Mouse (Mus musculus) left cerebral cortex, postnatal 10 days (tissue): ENCODE data around the gene Apoc2. TPM values are rescaled to one million over a fixed set of nuclear protein-coding genes. Genes with fewer than 3 reads are reported as not detected.
"Not testable (repeated sequence)": the region's sequence is repeated elsewhere in the genome, so short reads cannot be mapped to it uniquely, and the experiment has no call there.

Source experiments
- DNase-seq, 2 experiments: peaks; one replicate each; pipeline ENCODE4 v3.0.0; 2021 to 2022; ENCODE audit warnings: low spot score in 2 of 2, mixed read lengths in 1 of 2; ENCODE audit errors: extremely low spot score in 1 of 2
- intact Hi-C: fragments of 180-260 bp; cut with DNase I; formaldehyde crosslinking; loops from one replicate; pipeline ENCODE4 v1.15.1; 2025
- total RNA-seq, 2 experiments: library from RNA; stranded (reverse); gene quantifications; 2 replicates each; pipeline ENCODE4 v1.2.3; 2021

Gene Apoc2
- total RNA-seq, 2 experiments from 2014 or later: not detected

DNA sequence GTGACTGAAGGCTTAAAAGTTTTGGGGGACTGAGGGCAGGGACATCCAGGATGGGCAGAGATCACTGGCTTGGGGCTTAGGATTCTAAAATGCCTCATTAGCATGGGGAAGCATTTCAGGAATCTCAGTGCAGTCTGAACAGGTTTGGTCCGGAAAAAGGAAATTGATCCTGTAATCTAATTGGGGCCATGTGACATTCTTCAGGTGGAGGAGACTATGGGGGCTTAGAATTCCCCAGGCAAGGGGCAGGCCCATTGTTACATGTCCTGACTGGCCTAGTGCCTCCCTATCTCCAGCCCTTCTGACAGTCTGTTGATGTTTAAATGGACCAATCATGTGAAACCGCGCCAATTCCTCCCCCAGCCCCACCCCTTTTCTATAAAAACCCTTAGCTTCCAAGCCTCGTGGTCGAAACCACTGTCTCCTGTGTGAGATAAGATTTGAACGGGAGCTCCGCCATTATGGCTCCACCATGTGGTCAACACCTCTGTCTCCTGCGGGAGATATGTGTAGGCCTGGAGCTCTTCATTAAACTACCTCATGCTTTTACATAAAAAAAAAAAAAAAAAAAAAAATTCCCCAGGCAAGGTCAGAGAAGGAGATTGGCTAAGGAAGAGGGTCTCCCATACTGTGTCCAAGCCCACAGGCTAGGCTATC, 9.3 kb upstream of the Apoc2 start:
- intact Hi-C loops: not testable (repeated sequence)

DNA sequence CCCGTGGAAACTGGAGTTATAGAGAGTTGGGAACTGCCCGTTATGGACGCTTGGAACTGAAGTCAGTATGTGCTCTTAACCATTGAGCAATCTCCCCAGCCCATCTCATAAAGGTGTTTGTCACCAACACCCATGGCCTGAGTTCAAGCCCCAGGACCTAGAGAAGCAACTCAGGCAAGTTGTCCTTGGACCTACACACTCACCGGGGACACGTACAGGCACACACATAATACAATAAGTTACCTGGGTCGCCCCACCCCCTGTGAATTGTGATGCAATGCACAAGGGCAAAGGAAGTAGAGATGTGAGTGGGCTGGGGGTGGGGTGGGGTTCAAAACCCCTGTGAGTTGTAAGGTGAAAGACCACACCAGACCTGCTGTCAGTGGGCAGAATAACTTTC, 8.8 kb upstream of the Apoc2 start:
- intact Hi-C loops: no loop called here
- DNase-seq: no peak

More for the DNA sequence above, 9.3 kb upstream of the Apoc2 start:
- DNase-seq: not testable (repeated sequence)

DNA sequence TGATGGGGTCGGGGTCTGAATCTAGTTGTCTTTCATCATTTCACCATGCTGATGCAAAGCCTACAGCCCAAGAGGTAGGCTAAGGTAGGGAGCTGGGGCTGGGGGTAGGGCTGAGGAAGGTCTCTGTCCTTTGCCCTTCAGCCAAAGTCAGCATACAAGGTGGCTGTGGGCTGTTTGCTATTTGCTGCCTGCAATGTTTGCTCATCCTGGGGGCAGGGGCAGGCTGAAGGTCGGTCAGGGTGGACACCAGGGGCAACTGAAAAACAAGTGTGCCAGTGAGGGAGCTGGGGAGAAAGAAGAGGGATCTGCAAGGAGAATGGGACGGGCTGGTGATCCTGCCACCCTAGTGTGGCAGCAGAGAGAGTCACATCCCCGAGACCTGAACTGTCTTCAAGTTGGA, 7.6 kb upstream of the Apoc2 start:
- intact Hi-C loops: no loop called here
- no peak for DNase-seq

DNA sequence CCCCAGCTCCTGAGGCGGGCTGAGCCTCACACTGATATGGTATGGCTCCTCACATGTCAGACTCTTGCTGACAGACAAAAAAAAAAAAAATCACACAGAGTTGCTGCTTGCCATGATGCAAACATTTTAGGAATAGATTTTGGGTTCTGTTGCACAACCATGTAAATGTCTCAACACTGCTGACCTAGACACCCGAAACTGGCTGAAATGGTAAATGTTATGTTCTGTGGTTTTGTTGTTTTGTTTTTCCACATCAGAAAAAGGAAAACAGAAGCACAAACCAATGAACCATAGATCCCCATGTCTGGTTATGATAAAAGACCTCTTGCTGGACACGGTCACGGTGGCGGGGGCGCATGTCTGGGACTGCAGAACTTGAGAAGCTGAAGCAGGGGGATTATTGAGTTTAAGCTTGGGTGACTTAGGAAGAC, 6.0 kb upstream of the Apoc2 start:
- DNase-seq: no peak
- intact Hi-C loops: no loop called here

DNA sequence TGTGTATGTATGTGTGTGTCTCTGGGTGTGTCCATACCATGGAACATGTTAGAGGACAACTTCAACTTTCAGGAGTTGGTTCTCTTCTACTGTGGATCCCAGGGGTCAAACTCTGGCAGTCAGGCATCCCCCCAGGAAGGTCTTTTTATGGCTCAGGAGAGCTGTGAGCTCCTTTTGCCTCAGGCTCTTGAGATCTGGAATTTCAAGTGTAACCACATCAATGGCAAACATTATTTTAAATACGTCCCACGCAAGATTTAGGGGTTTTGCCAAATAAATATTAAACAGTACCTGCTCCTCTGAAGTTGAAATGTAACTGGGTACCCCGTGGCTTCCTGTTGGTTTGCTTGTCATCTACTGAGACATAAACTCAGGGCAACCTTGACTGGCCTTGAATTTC, 5.2 kb upstream of the Apoc2 start:
- intact Hi-C loops: no loop called here

DNA sequence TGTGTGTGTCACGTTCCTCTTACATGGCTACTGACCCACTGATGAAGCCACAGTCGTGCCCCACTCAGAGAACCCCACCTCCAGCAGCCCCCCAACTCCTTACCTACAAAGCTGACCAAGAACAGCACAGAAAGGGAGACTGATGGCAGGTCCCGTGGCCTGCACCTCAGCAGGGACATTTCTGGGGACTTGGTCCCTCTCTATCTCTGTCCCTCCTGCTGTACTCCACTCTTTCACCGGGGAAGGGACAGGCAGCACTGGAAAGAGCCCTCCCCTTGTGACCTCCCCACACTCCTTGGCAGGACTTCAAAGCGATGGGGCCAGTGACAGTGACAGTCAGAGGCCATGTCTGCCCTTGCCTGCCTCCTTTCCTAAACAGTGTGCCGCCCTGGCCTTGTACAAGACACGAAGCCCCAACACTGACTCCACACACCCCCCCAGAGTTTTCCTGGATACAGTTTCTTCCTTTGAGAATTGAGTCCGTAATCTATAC, 3.5 kb upstream of the Apoc2 start, which contains the start of the genes Gm44805 and Apoc4:
Gene Gm44805 (minus strand): TSS at position 222 of the 493 bp plus-strand sequence.
Gene Apoc4 (minus strand): TSS at position 278 of the 493 bp plus-strand sequence.
- no peak for DNase-seq
- intact Hi-C loops: no loop called here

More for the DNA sequence above, 5.2 kb upstream of the Apoc2 start:
- no peak for DNase-seq

DNA sequence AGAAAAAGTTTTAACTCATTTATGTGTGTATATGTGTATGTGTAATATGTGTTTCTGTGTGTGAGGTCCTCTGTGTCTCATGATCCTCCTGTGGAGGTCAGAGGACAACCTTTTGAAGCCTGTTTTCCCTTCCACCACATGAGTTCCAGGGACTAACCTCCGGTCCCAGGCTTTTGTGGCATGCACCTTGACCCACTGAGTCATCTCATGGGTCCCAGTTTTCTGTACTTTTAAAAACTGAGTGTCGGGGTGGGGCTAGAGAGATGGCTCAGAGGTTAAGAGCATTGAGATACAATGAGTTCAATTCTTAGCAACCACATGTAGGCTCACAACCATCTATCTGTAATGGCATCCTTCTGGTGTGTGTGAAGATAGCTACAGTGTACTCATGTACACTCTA, 3.0 kb upstream of the Apoc2 start:
- no peak for DNase-seq
- intact Hi-C loops: no loop called here

DNA sequence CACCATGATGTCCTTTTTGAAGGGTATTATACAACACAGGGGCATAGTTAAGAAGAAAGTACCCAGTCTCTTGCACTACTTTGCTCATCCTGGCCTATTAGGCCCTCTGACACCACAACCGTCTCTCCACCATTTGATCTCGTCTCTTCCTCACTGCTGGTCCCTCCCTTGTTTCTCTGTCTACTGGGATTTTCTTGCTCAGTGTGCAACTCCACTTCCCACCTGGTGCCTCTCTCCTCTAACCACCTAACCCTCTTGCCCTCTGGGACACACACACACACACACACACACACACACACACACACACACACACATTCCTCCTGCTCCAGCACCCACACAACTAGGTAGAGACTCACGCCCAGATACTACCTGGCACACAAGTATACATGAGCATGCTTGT, 1.2 kb upstream of the Apoc2 start:
- intact Hi-C loops: no loop called here
- no peak for DNase-seq

DNA sequence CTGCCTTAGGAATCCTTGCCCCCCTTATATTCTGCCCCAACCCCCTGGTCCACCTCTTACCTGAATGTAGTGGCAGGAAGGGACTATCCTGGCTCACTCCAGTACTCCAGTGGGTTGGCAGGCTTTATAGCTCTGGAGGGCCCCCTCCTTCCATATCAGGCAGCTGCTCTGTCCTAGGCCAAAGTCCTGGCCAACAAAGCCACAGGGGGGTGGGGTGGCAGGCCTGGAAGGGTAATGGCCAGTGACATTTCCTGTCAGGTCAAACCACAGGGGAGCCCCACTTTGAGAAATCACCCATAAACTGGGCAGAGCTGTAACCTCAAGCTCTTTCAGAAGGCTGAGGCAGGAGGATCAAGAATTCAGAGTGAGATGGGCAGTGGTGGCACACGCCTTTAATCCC, 1.1 kb downstream of the Apoc2 start:
- no peak for DNase-seq
- intact Hi-C loops: no loop called here

DNA sequence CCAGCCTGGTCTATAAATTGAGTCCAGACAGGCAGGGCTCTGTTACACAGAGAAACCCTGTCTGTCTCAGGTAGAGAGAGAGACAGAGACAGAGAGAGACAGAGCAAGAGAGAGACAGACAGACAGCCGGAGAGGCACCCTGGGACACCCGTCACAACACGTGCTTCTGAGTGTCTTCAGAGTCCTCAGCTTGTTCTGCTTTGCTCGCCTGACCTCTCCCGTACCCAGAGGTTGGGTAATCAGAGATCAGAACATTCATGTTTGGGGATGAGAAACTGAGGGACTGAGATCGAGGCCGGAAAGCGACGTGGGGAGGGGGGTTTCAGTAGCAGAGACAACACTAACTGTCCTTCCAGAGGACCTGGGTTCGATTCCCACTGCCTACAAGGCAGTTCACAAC, 1.9 kb downstream of the Apoc2 start:
- intact Hi-C loops: no loop called here
- no peak for DNase-seq

DNA sequence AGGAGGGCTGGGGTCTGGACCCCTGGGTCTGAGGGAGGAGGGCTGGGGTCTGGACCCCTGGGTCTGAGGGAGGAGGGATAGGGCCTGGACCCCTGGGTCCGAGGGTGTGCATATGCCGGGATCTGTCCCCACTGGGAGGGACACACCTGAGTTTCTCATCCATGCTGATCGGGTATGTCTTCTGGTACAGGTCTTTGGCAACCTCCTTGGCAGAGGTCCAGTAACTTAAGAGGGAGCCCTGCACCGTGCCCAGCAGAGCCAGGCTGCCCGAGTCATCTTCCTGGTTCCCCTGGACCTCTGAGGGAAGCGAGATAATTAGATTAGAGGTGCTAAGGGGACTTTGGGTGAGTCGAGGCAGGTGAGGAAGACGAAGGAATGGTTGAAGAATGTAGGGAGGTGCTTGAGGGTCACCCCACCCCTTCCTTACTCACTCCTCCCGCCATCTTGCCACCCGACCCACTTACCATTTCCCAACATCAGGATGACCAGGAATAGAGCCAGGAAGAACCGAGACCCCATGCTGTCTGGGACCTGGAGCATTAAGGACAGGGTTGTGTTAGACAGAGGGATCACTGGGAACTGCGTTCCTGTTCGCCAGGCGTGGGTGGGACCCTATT, 4.5 kb downstream of the Apoc2 start:
- DNase-seq: no peak
- intact Hi-C loops: no loop called here

DNA sequence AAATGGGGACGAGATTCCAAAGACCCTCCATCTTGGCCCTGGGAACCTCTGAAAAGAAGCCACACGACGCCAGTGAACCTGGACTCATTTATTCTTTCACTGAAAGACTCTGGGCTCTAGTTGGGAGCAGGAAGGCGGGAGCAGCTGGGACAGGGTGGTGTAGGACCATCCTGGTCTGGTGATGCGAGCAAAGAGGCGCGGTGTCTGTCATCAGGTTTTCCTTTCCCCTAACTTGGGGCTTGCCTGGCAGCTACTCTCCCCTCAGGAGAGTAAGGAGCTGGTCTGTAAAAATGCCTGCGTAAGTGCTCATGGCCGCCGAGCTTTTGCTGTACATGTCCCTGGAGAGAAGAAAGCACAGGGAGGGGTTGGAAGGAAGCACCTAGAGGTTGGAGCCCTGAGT, 6.2 kb downstream of the Apoc2 start:
- no peak for DNase-seq
- intact Hi-C loops: no loop called here

DNA sequence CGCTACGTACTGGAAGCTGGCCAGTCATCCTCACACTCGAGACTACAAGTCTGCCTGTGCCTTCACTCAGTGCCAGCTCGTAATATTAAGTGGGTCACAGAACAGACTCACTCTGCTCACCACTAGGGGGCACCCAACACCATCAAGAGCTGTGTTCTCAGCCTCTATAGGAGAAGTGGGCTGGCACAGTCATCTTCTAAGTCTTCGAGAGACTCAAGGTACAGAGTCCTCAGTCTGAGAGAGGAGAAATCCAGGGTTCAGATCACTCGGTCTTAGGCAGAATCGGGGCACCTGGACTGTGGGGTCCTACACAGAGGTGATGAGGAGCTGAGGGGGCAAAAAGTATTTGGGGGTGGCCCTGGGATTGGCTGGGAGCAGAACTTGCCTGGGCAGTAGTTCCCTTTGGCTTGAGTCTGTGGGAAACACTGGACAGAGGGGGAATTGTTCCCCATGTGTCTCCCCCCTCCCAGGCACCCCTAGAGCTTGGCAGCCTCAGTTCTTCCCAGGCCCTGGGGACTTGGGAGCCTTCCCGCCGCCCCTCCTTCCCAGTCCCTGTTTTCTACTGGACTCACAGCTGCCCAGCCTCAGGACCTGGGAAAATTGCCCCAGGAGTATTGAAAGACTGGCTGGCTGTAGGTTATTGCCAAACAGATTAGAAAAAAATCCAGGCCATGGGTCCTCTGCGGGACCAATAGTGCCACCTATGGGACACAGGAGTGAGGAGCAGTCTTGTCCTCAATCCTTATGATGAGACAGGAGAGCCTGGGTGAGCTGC, 8.6 kb downstream of the Apoc2 start:
- intact Hi-C loops: loop anchor here (2.0 kb wide), 1 partner anchor 32 kb away; no protein-coding TSS in a partner anchor
- DNase-seq: peak; percentile 94

DNA sequence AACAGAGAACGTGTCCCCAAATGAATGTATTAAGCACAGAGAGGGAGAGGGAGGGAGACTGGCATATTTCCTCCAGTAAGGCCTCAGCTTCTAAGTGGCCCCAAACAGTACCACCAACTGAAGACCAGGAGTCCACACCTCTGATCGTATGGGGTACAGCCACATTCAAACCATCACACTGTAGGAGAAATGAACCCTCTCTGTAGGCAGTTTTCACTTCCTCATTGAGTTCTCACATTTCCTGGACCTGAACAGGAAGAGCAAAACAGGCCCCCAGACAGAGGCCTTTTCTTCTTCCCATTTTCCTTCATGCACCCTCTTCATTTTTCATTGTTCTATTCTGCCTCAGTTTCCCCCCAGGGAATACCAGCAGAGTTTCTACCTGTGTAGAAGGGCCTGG, 10.3 kb downstream of the Apoc2 start:
- intact Hi-C loops: no loop called here
- DNase-seq: no peak

DNA sequence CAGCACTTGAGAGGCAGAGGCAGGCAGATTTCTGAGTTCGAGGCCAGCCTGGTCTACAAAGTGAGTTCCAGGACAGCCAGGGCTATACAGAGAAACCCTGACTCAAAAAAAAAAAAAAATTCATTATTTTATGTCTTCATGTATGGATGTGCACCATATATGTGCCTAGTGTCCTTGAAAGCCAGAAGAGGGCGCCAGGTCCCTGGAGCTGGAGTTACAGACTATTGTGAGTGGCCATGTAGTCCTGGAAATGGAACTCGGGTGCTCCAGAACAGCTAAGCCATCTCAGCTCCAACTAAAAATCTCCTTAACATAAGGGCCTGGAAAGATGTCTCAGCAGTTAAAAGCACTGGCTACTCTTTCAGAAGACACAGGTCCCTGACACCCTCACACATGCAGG, 11.0 kb downstream of the Apoc2 start:
- intact Hi-C loops: no loop called here
- DNase-seq: no peak

DNA sequence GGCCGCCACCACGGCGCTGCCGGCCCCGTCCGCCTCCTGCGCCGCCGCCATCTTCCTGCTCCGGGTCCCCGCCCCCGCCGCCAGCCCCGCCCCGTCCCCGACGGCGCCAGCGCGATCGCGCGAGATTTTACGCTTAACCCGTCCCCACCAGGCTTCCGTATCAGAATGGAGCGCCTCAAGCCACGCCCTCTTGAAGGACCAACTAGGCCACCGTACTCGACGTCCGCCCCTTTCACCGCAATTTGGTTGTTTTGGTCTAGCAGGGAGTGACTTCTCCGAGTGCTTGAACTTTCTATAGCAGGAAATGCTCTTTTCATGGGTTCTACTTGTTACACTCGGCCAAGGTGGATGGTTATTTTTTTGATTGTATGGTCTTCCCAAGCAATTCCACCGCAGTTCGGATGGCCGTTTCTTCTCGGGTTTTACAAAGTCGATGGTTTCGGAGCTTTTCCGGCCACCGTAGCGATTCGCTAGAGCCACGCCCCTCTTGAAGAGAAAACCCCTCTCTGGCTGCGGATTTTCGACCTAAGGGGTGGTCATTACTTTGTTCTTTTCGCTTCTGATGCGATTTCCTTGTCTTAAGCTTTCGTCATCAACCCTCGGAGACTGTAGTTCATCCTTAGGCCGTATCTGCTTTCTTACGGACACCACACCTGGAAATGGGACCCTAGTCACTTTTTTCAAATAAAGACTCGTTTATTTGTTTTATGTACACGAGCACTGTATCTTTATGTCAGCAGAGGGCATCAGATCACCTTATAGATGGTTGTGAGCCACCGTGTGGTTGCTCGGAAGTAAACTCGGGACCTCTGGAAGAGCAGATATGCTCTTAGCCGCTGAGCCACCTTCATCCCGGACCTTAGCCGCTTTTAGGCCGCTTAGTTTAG, 12.5 kb downstream of the Apoc2 start, which contains the start of gene Clptm1:
Gene Clptm1 (minus strand): TSS at position 79 of the 887 bp plus-strand sequence.
- peak; percentile 96 to 98 for DNase-seq
- intact Hi-C loops: no loop called here

DNA sequence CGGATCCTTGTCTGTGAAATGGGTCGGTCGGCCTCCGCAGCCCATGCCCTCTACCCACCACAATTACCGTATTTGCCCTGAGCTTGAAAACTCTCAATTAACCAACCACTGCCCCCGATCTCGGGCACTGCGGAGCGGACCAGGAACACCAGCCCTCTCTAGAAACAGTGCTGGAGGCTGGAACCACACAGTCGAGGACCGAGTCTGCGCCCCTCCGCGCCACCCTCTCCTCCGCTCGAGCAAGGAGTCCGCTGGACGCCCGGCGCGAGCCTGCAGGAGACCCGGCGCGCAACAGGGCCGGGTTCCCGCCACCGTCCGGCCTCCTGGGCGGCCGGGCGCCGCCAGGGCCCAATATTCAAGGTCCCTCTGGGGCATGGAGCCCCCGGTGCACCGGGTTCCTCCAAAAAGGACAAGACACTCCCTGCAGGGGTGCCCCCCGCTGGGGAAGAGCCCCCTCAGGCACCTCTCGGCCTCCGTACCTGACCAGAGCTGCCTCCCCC, 13.2 kb downstream of the Apoc2 start:
- intact Hi-C loops: no loop called here
- DNase-seq: peak in 1 of 2 experiments; percentile 23

DNA sequence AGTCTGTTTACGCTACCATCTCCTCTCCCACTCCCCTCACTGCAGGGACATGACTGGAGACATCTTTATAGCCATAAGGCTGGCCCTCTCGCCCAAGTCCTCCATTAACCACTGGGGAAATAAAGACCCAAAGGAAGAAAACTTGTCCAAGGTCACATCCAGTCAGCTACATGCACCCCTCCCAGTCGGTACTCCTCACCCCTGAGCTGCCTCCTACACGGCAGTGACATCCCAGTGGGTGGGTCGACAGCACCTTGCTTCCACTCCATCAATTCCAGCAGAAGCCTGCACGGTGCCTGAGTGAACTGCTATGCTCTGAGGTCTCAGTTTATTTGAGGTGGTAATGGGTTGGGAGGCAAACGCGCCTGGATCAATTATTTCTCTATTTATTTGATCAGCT, 13.8 kb downstream of the Apoc2 start:
- intact Hi-C loops: no loop called here
- no peak for DNase-seq
